Mouse (Mus musculus) granulocyte monocyte progenitor cell, adult 5-6 weeks (primary cell): Measurements from ENCODE around the gene Pdcd1lg2. TPM values are rescaled to one million over a fixed set of nuclear protein-coding genes. Genes with fewer than 3 reads are reported as not detected.
"Not testable (repeated sequence)": the region's sequence is repeated elsewhere in the genome, so short reads cannot be mapped to it uniquely, and the experiment has no call there.

ENCODE experiments used
- ATAC-seq: replicated peaks from 2 replicates; pipeline ENCODE4 v1.8.0; 2016; ENCODE audit warnings: mild to moderate bottlenecking, moderate TSS enrichment, inconsistent platforms; ENCODE audit not compliant: poor library complexity, severe bottlenecking
- total RNA-seq, 2 experiments: library from RNA; stranded (forward) in 1 of 2; stranded (reverse) in 1 of 2; fragments of 200-712, 200-1000 nt in 1 of 2; fragments of >200 nt in 1 of 2; fragmentation: Nextera tagmentation in 1 of 2; gene quantifications; 2 replicates each; pipeline ENCODE4 v1.2.3; 2014 to 2017

Gene Pdcd1lg2
- total RNA-seq, 2 experiments from 2014 or later, result not detected

GRCm38 (mm10) chr19:29379839-29380603 lies 30.7 kb upstream of the Pdcd1lg2 start:
- ATAC-seq, result no peak

DNA sequence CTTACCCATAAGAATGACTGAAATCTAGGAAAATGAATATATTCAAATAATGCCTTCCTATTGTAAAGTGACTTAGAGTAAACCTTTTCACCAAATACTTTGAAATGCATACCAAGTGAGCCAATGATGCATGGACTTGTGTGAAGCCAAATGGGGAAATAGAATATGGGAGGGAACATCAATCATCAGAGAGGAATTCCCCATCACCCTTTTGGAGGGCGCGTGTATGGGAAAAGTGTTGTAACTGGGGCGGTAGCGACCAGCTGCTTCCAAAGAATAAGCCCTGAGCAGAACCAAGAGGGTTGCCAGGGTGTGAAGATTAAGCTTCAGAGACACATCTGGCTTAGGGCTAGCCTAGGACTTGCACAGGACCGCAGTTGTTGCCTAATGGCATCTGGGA lies 27.4 kb upstream of the Pdcd1lg2 start:
- peak; percentile 61 for ATAC-seq

DNA sequence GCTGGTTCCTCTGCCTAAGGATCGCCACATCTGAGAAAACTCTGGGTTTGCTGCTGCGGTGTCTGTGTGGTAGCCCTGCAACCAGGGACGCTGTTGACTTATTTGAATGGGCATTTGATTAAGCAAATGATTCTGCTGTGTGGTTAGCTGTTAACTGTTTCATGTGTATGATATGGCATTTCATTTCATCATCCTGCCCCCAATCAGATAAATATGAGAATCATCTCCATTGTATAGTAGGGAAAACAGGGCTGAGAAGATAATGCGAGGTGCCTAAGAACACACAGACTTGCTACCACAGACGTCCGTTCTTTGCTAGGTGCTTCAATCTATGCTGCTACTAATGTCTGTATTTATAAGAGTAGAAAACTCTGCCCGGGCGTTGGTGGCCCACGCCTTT lies 26.3 kb upstream of the Pdcd1lg2 start:
- no peak; the same call in 1 of the 2 replicates for ATAC-seq

DNA sequence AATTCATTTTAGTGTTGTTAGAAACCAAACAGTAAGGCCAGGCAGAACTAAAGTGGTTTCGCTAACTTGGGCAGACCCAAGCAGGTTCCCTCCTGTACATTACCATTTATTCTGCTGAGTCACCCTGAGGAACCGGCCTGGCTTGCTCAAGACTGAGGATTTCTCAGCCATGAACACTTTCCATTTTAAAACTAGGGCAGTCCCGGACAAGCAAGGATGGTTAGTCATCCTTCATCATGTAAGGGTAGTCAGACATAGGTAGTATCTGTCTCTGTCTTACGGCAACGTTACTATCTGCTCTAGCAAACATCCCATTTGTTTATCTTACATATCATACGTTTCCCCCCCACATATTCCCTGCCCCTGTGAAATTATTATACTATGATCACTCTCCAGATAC lies 25.7 kb upstream of the Pdcd1lg2 start:
- ATAC-seq, result peak; percentile 75

DNA sequence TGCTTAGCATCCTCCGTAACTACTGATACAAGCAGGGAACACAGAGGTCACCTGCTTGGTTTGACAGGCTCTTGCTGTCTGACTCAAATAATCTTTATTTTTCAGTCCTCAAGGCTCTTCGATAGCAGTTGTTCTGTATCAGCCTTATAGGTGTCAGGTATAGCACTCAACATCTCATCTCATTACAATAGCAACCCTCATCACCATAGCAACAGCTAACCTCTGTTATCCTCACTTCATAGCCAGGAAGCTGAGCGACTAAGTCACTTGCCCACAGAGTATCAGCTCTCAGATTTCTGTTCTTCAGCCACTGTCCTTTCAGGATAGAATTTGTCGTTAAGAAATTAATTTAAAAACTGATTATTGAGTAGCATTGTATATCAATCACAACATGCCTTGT lies 24.9 kb upstream of the Pdcd1lg2 start:
- no peak for ATAC-seq

- ATAC-seq, result no peak
Observed at GRCm38 (mm10) chr19:29388818-29389217, 21.9 kb upstream of the Pdcd1lg2 start.

DNA sequence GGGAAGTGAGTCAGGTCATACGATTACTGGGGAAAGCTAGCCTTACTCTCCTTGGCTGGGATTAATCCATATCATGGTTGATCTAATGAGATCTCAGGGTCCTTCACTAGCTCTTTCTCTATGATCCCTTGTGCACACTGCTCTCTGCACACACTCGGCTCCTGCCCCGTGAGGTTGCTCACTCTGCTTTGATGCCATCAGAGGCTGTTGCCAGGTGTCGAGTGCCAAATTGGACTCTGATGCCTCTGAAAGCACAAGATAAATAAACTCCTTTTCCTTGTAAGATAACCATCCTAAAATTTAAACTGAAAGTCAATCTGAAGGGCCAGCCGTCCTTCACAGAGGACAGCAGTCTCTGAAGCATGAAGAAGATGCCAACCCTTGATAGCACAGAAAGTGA lies 20.2 kb upstream of the Pdcd1lg2 start:
- ATAC-seq, result no peak

- no peak for ATAC-seq
Observed at GRCm38 (mm10) chr19:29391279-29391678, 19.4 kb upstream of the Pdcd1lg2 start.

GRCm38 (mm10) chr19:29393333-29393732 lies 17.4 kb upstream of the Pdcd1lg2 start:
- ATAC-seq, result no peak

GRCm38 (mm10) chr19:29394721-29395120 lies 16.0 kb upstream of the Pdcd1lg2 start:
- ATAC-seq, result no peak

DNA sequence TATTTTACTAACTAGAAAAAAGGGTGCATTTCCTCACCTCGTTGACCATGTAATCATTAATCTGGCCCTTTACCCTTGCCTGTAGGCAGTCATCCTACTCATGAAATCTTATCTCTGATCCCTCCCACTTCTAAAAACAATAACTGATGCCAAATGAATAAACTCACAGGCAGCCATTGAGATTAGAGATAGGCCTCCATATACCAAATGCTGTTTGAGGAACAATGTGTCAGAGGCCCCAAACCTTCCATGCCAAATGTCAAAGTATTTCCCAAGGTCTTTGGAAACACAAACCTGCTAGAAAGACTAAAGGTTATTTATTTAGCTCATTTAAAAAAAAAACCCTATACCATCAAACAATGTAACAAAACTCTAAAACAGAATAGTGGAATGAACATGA lies 14.4 kb upstream of the Pdcd1lg2 start:
- ATAC-seq, result no peak

DNA sequence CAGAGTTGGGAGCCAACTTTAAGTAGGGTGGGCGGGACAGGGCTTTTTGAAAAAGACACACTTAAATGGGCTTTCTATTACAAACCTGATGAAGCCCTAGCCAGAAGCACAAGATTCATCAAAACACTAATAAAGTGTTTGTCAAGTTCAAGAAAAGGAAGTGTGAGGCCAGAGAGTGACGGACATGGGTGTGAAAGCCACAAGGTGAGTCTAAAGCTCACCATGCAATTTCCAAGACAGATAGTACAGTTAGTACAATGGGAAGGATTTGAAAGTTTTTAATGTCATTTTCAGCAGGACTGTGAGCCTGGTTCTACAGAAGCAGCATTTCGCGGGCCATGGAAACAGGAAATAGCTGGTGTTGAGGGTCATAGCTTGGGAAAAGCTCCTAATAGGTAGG lies 10.9 kb upstream of the Pdcd1lg2 start:
- ATAC-seq, result no peak

DNA sequence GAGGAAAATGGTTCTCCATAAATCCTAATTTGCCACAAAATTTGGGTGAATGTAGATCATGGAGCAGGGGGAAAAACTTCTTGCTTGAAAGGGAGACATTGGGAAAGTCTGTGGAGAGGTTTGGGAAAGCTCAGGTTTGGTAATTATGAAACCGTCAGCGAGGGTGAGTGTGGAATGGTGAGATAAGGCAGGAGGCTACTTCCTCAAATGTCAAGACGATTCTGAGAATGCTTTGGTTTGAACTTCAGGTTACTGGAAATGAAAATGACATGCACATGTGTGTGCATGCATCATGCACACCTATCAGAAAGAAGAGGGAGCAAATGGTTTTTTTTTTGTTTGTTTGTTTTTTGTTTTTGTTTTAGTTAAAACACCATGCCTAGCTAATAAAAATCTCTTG lies 10.3 kb upstream of the Pdcd1lg2 start:
- ATAC-seq, result peak; percentile 62

GRCm38 (mm10) chr19:29402621-29403020 lies 8.1 kb upstream of the Pdcd1lg2 start:
- ATAC-seq, result no peak

GRCm38 (mm10) chr19:29403251-29403650 lies 7.5 kb upstream of the Pdcd1lg2 start:
- ATAC-seq, result no peak

DNA sequence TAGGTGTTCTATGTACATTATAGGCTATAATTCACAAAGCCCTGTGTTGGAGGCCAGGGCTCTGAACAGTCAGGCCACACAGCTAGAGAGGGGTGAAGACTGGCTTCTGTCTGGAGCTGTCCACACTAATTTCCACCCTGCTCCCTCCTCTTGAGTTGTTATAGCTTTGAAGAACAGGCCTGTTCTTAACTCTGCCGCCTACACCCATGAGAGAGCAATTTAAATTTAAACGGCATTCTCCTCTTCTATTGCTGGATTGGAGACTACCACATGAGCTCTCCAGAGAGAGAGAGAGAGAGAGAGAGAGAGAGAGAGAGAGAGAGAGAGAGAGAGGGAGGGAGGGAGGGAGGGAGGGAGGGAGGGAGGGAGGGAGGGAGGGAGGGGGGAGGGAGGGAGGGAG lies 5.3 kb upstream of the Pdcd1lg2 start:
- no peak for ATAC-seq

- ATAC-seq, result no peak
Observed at GRCm38 (mm10) chr19:29406042-29407017, 4.4 kb upstream of the Pdcd1lg2 start.

GRCm38 (mm10) chr19:29412476-29413420 lies 2.0 kb downstream of the Pdcd1lg2 start:
- no peak for ATAC-seq

- ATAC-seq, result peak; percentile 71
Observed at GRCm38 (mm10) chr19:29414513-29414912, 3.8 kb downstream of the Pdcd1lg2 start.

DNA sequence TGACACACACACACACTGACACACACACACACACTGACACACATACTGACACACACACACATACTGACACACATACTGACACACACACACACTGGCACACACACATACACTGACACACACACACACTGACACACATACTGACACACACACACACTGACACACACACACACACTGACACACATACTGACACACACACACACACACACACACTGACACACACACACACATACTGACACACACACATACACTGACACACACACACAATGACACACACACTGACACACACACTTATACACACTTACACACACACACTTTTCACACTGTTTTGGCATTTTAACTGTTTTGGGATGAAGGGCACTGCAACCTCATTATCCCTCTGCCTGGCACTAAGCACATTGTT lies 4.2 kb downstream of the Pdcd1lg2 start:
- ATAC-seq, result not testable (repeated sequence)
